ENCODE assay signal across 7 mouse cellular contexts in genomic region chr7:128563373-128563772, GRCm38 (mm10). TPM values are rescaled to one million over a fixed set of nuclear protein-coding genes. Genes with fewer than 3 reads are reported as not detected.
DNase-seq lines count a peak whose midpoint lies in the region; TF ChIP-seq lines count a peak whose summit lies in the region.

No protein-coding gene starts in this region.

- WGBS in small intestine, adult 2 months: 59% methylated on average over 4 of the region's 4 CpGs

- H3K36me3 ChIP-seq in small intestine, adult 2 months (ENCODE audit: control insufficient read depth, insufficient read depth, low read length): no peaks in the 10 kb centered on the region

- H3K4me3 ChIP-seq in small intestine, adult 2 months (ENCODE audit: low read depth, low read length): no peak overlapping the region

- no peak overlapping the region for H3K27ac ChIP-seq in small intestine, adult 2 months (ENCODE audit: insufficient read depth, low read depth, low read length)

- DNase-seq in kidney, adult 9 months: peak; percentile 56
- no peak for DNase-seq in kidney, adult 11 months
- peak; percentile 41 for DNase-seq in NIH3T3 (ENCODE audit: low read depth)
- peak; percentile 64 for DNase-seq in induced T-regulatory cell, adult 2 months (ENCODE audit: low read depth)
- no peak for DNase-seq in layer of hippocampus, postnatal 10 days (ENCODE audit: low spot score in 2 of 2)
- DNase-seq in layer of hippocampus, postnatal 36 days: no peak

- peaks cover 4% of the 10 kb centered on the region; the same call in 1 of the 2 replicates for H3K4me1 ChIP-seq in small intestine, adult 2 months (ENCODE audit: control insufficient read depth, insufficient read depth, insufficient read length, low read length)

- no peaks in the 10 kb centered on the region for H3K27me3 ChIP-seq in small intestine, adult 2 months (ENCODE audit: control insufficient read depth, insufficient read depth, low read length)

- TF ChIP-seq POLR2A in small intestine, adult 2 months (IDR thresholded peaks at IDR 0.05; ENCODE audit: low read depth, low read length): no peak

- peak; percentile 61; the same call in 1 of the 2 replicates for TF ChIP-seq CTCF in small intestine, adult 2 months (IDR thresholded peaks at IDR 0.05; ENCODE audit: extremely low read depth, insufficient read length, insufficient replicate concordance, low read depth, low read length)

RNA-seq across cellular contexts. Expression of gene Bag3, which starts 40.0 kb away (rescaled TPM):
- 25.0 and 32.8 TPM in 2 replicates for polyA plus RNA-seq in small intestine, adult 2 months (2012; rRNA removed)
- total RNA-seq in layer of hippocampus, postnatal 10 days (2021): 1 to 10 TPM; 7.1 to 7.8 TPM
- total RNA-seq in layer of hippocampus, postnatal 36 days (2021): 10 to 100 TPM; 12.0 to 13.9 TPM

RNA-seq across cellular contexts. Expression of gene Inpp5f, which starts 47.8 kb away (rescaled TPM):
- 1.4 and 2.0 TPM in 2 replicates for polyA plus RNA-seq in small intestine, adult 2 months (2012; rRNA removed)
- 100 to 1,000 TPM; 382 to 384 TPM for total RNA-seq in layer of hippocampus, postnatal 10 days (2021)
- total RNA-seq in layer of hippocampus, postnatal 36 days (2021): 100 to 1,000 TPM; 113 to 130 TPM

Comparison
In these comparisons a context has a peak if more than half of its experiments do, and no peak if none do; other contexts are left out.
1. DNase-seq: peak in kidney, adult 9 months (single experiment), NIH3T3 (single experiment) and induced T-regulatory cell, adult 2 months (single experiment); none in kidney, adult 11 months (single experiment), layer of hippocampus, postnatal 10 days (0 of 2) and layer of hippocampus, postnatal 36 days (0 of 2).